Mouse (Mus musculus): ENCODE measurements around the gene Rnd2.

DNA sequence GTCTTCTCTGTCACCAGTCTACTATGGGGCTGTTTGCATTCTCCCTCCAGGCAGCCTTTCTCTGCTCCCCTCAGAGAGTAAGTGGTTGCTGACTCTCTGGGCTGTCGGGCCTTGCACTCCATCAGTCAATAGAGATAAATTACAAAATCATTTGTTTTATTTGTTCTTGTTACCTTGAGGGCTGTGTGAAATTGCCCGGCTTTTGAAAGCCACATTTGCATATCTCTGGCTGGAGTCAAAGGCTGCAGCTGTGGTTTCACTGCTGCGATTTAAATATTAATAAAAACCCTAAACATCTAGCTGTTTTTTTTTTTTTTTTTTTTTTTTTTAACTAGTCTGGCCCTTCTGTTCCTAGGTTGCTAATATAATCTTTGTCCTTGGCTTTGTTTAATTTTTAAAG, 19.0 kb downstream of the Rnd2 start:
- TF ChIP-seq GATA1 (IDR thresholded peaks at IDR 0.05; ENCODE audit: low read length) (no peak), TAL1 (IDR thresholded peaks at IDR 0.05; ENCODE audit: low read length) (no peak)

Measured in erythroblast, embryonic 14.5 days (primary cell).